Mouse (Mus musculus) liver, adult 2 months (tissue): Measurements from ENCODE around the gene Bfsp1. TPM values are rescaled to one million over a fixed set of nuclear protein-coding genes. Genes with fewer than 3 reads are reported as not detected.

Source experiments
- DNase-seq: peaks from one replicate; pipeline ENCODE4 v3.0.0-alpha.2; 2011; ENCODE audit warnings: low read depth, low spot score; ENCODE audit errors: extremely low read depth
- H3K27ac ChIP-seq: fragments of 200-500 bp; replicated peaks from 2 replicates; pipeline ENCODE4 v1.5.1; 2012; ENCODE audit warnings: low read depth, mild to moderate bottlenecking, control low read depth, inconsistent platforms, low read length; ENCODE audit not compliant: insufficient read depth
- H3K27me3 ChIP-seq: fragments of 200-500 bp; 2 replicates; pipeline ENCODE4 v1.6.1; 2012; ENCODE audit warnings: mild to moderate bottlenecking, moderate library complexity, low read length, inconsistent platforms; ENCODE audit not compliant: control insufficient read depth, insufficient read depth
- H3K36me3 ChIP-seq: fragments of 200-500 bp; 2 replicates; pipeline ENCODE4 v1.6.1; 2012; ENCODE audit warnings: low read length, inconsistent platforms; ENCODE audit not compliant: control insufficient read depth, insufficient read depth
- H3K4me1 ChIP-seq: fragments of 200-500 bp; 2 replicates; pipeline ENCODE4 v1.6.1; 2011; ENCODE audit warnings: low read length; ENCODE audit not compliant: control insufficient read depth, insufficient read depth
- H3K4me3 ChIP-seq: fragments of 200-500 bp; 2 replicates; pipeline ENCODE4 v1.5.1; 2011; ENCODE audit warnings: low read depth, mild to moderate bottlenecking, control low read depth, low read length, moderate library complexity; ENCODE audit not compliant: insufficient read depth
- H3K79me2 ChIP-seq: fragments of 200-500 bp; 2 replicates; pipeline ENCODE4 v1.6.1; 2012; ENCODE audit warnings: inconsistent platforms, mild to moderate bottlenecking, low read length, moderate library complexity; ENCODE audit not compliant: control insufficient read depth, insufficient read depth
- H3K9ac ChIP-seq: fragments of 200-500 bp; 2 replicates; pipeline ENCODE4 v1.6.1; 2012; ENCODE audit warnings: low read depth, mild to moderate bottlenecking, control low read depth, inconsistent platforms, low read length
- CTCF ChIP-seq: fragments of 200-500 bp; IDR thresholded peaks from 2 replicates; pipeline ENCODE4 v1.5.1; 2011; ENCODE audit warnings: low read depth, low read length, control low read depth
- POLR2A ChIP-seq: fragments of 200-500 bp; IDR thresholded peaks from 2 replicates; pipeline ENCODE4 v1.6.1; 2011; ENCODE audit warnings: low read length, control low read depth; ENCODE audit not compliant: insufficient read depth; ENCODE audit errors: extremely low read depth
- WGBS: fragments of 180-500 bp; shearing (Covaris S2); methylation state at CpG from one replicate; pipeline ENCODE4 v1.1.7; 2018; 5-methylcytosine and 5-hydroxymethylcytosine counted together
- polyA plus RNA-seq: library from polyadenylated mRNA; depleted of rRNA; stranded (reverse); fragments of >200 nt; gene quantifications from 2 replicates; pipeline ENCODE4 v1.2.3, GENCODE M21; 2012; rRNA removed
- total RNA-seq: library from RNA; depleted of rRNA; stranded (reverse); fragments of >200 nt; gene quantifications from 2 replicates; pipeline ENCODE4 v1.2.3, GENCODE M21; 2014; rRNA removed

The Bfsp1 gene
- total RNA-seq (0.07 and 0.09 TPM in 2 replicates), polyA plus RNA-seq (0.04 and 0.05 TPM in 2 replicates)

GRCm38 (mm10) chr2:143862484-143863231 is at the start of gene Bfsp1:
Gene Bfsp1 (minus strand): TSS chr2:143863173.
- 5% methylated on average over 86 of the region's 86 CpGs for WGBS
- Histone ChIP-seq H3K79me2 (no peaks in the 10 kb centered on the region), H3K9ac (peak within 1 kb of the TSS; percentile 73), H3K4me1 (peaks cover 2% of the 10 kb centered on the region; the same call in 1 of the 2 replicates), H3K27ac (no peak within 1 kb of the TSS), H3K27me3 (no peaks in the 10 kb centered on the region), H3K36me3 (no peaks in the 10 kb centered on the region), H3K4me3 (peak within 1 kb of the TSS; percentile 62)
- DNase-seq: no peak
- TF ChIP-seq POLR2A (no peak), CTCF (no peak)

- H3K9ac ChIP-seq: no peak overlapping the region
- H3K4me3 ChIP-seq: no peak overlapping the region
- peaks cover 3% of the 10 kb centered on the region for H3K4me1 ChIP-seq
- no peaks in the 10 kb centered on the region for H3K27me3 ChIP-seq
- WGBS: 98% methylated on average over 2 of the region's 2 CpGs
- DNase-seq: no peak
- no peak for TF ChIP-seq POLR2A
- TF ChIP-seq CTCF: no peak
- H3K36me3 ChIP-seq: no peaks in the 10 kb centered on the region
- H3K79me2 ChIP-seq: peaks cover under 1% of the 10 kb centered on the region; the same call in 1 of the 2 replicates
- no peak overlapping the region for H3K27ac ChIP-seq
Observed at GRCm38 (mm10) chr2:143912199-143912598, 49.2 kb upstream of the Bfsp1 start.

- no peak for TF ChIP-seq CTCF
- Histone ChIP-seq H3K27ac (no peak overlapping the region), H3K4me1 (no peaks in the 10 kb centered on the region), H3K27me3 (no peaks in the 10 kb centered on the region), H3K79me2 (no peaks in the 10 kb centered on the region), H3K4me3 (no peak overlapping the region), H3K36me3 (no peaks in the 10 kb centered on the region), H3K9ac (no peak overlapping the region)
- DNase-seq: no peak
- 90% methylated on average over 2 of the region's 2 CpGs for WGBS
Observed at GRCm38 (mm10) chr2:143909230-143909629, 46.3 kb upstream of the Bfsp1 start.

GRCm38 (mm10) chr2:143904896-143905295 is 41.9 kb upstream of the Bfsp1 start:
- Histone ChIP-seq H3K4me3 (no peak overlapping the region), H3K27ac (no peak overlapping the region), H3K79me2 (no peaks in the 10 kb centered on the region), H3K9ac (no peak overlapping the region), H3K27me3 (no peaks in the 10 kb centered on the region), H3K4me1 (no peaks in the 10 kb centered on the region), H3K36me3 (no peaks in the 10 kb centered on the region)
- 38% methylated on average over 5 of the region's 5 CpGs for WGBS
- TF ChIP-seq POLR2A (no peak), CTCF (no peak)
- DNase-seq: peak; percentile 48

- no peak overlapping the region for H3K9ac ChIP-seq
- 68% methylated on average over 9 of the region's 9 CpGs for WGBS
- no peaks in the 10 kb centered on the region for H3K4me1 ChIP-seq
- H3K4me3 ChIP-seq: no peak overlapping the region
- DNase-seq: no peak
- H3K27me3 ChIP-seq: no peaks in the 10 kb centered on the region
- H3K27ac ChIP-seq: peak overlapping the region; percentile 27
- no peaks in the 10 kb centered on the region for H3K79me2 ChIP-seq
- TF ChIP-seq CTCF (no peak), POLR2A (no peak)
- H3K36me3 ChIP-seq: no peaks in the 10 kb centered on the region
Observed at GRCm38 (mm10) chr2:143903376-143904045, 40.5 kb upstream of the Bfsp1 start.
